Mouse (Mus musculus) neural tube, embryonic 11.5 days (tissue): ENCODE data around the gene Pde11a. TPM values are rescaled to one million over a fixed set of nuclear protein-coding genes. Genes with fewer than 3 reads are reported as not detected.

Experiments
- ATAC-seq: fragments of 200-750 bp; cut with Nextera tagmentation; 2 replicates; pipeline ENCODE4 v1.8.0; 2017; ENCODE audit warnings: moderate number of reproducible peaks, mild to moderate bottlenecking, moderate TSS enrichment, moderate library complexity; ENCODE audit not compliant: insufficient read depth, low FRiP score, low TSS enrichment
- DNase-seq: peaks from one replicate; pipeline ENCODE4 v3.0.0-alpha.2; 2015; ENCODE audit warnings: low spot score
- H3K27ac ChIP-seq: fragments of 300-500 bp; sonication (generic); 2 replicates; pipeline ENCODE4 v1.5.1; 2014; ENCODE audit warnings: low read depth, mild to moderate bottlenecking, low read length
- H3K27me3 ChIP-seq: fragments of 300-500 bp; sonication (generic); 2 replicates; pipeline ENCODE4 v1.6.1; 2014; ENCODE audit warnings: mild to moderate bottlenecking, low read length, mixed read lengths; ENCODE audit not compliant: control insufficient read depth, insufficient read depth
- H3K36me3 ChIP-seq: fragments of 300-500 bp; sonication (generic); 2 replicates; pipeline ENCODE4 v1.6.1; 2014; ENCODE audit warnings: mild to moderate bottlenecking, low read length, moderate library complexity, mixed read lengths; ENCODE audit not compliant: control insufficient read depth, insufficient read depth
- H3K4me1 ChIP-seq: fragments of 300-500 bp; sonication (generic); 2 replicates; pipeline ENCODE4 v1.6.1; 2014; ENCODE audit warnings: low read length, mixed read lengths; ENCODE audit not compliant: control insufficient read depth, insufficient read depth
- H3K4me2 ChIP-seq: fragments of 300-500 bp; sonication (generic); 2 replicates; pipeline ENCODE4 v1.6.1; 2014; ENCODE audit warnings: low read depth, mild to moderate bottlenecking, moderate library complexity
- H3K4me3 ChIP-seq: fragments of 300-500 bp; sonication (generic); 2 replicates; pipeline ENCODE4 v1.5.1; 2014; ENCODE audit warnings: low read depth, low read length
- H3K9ac ChIP-seq: fragments of 300-500 bp; sonication (generic); 2 replicates; pipeline ENCODE4 v1.6.1; 2014; ENCODE audit warnings: mild to moderate bottlenecking, low read length
- H3K9me3 ChIP-seq: fragments of 300-500 bp; sonication (generic); 2 replicates; pipeline ENCODE4 v1.6.1; 2016; ENCODE audit warnings: low read length; ENCODE audit not compliant: control insufficient read depth
- whole genome bisulfite sequencing: fragments of 180-500 bp; shearing (Covaris S2); extraction: QIAGEN DNeasy Blood & Tissue Kit; methylation state at CpG from one replicate; pipeline ENCODE4 v1.1.7; 2014; 5-methylcytosine and 5-hydroxymethylcytosine counted together
- polyA plus RNA-seq: library from polyadenylated mRNA; unstranded; fragments of >200 nt; fragmentation: Nextera tagmentation; extraction: Ambion mirVana; gene quantifications from 2 replicates; pipeline ENCODE4 v1.2.1, GENCODE M21; 2014

Gene Pde11a
- polyA plus RNA-seq, 1 experiment from 2014 or later = 0.49 TPM

- no peaks in the 10 kb centered on the region for H3K36me3 ChIP-seq
- ATAC-seq (no peak), DNase-seq (no peak)
- 42% methylated on average over 9 of the region's 9 CpGs for WGBS
- H3K9ac ChIP-seq = no peak overlapping the region
- no peaks in the 10 kb centered on the region for H3K27me3 ChIP-seq
- no peak overlapping the region for H3K27ac ChIP-seq
- no peaks in the 10 kb centered on the region for H3K9me3 ChIP-seq
- H3K4me1 ChIP-seq = peaks cover 3% of the 10 kb centered on the region; the same call in 1 of the 2 replicates
- no peak overlapping the region for H3K4me3 ChIP-seq
- no peak overlapping the region for H3K4me2 ChIP-seq
Measured at GRCm38 (mm10) chr2:76099726-76100347, 238.7 kb downstream of the Pde11a start.

DNA sequence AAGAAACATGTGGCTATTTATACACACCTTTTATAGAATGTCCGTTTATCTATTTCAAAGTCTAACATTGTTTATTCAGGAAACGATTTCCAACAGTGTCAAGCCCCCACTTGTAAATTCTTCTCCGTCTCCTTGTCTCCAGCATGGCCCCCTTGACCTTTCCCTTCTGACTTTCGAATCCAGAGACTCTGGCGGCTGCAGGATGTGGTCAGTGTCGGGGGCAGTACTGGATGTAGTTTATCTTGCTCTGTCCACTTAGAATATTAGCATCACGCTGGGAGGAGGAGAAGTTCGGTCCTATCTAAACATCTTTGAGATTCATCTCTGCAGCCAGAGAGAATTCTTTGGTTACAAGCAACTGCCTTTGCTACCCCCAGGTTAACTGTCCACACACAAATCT lies 240.2 kb downstream of the Pde11a start:
- WGBS = 28% methylated on average over 8 of the region's 8 CpGs
- no peak for ATAC-seq

GRCm38 (mm10) chr2:76097847-76098246 lies 240.7 kb downstream of the Pde11a start:
- no peaks in the 10 kb centered on the region for H3K9me3 ChIP-seq
- no peak for ATAC-seq
- no peaks in the 10 kb centered on the region for H3K27me3 ChIP-seq
- no peak overlapping the region for H3K4me3 ChIP-seq
- no peak for DNase-seq
- H3K36me3 ChIP-seq = no peaks in the 10 kb centered on the region
- peaks cover 3% of the 10 kb centered on the region; the same call in 1 of the 2 replicates for H3K4me1 ChIP-seq
- no peak overlapping the region for H3K27ac ChIP-seq
- no peak overlapping the region for H3K4me2 ChIP-seq
- no peak overlapping the region for H3K9ac ChIP-seq
- WGBS = 47% methylated on average over 7 of the region's 7 CpGs

More for the DNA sequence above, 240.2 kb downstream of the Pde11a start:
- Histone ChIP-seq H3K36me3 (no peaks in the 10 kb centered on the region), H3K27me3 (no peaks in the 10 kb centered on the region), H3K4me1 (peaks cover 3% of the 10 kb centered on the region; the same call in 1 of the 2 replicates), H3K9ac (no peak overlapping the region), H3K9me3 (no peaks in the 10 kb centered on the region), H3K27ac (no peak overlapping the region), H3K4me2 (no peak overlapping the region), H3K4me3 (no peak overlapping the region)
- DNase-seq = no peak

- Histone ChIP-seq H3K27ac (no peak overlapping the region), H3K4me1 (peaks cover 3% of the 10 kb centered on the region; the same call in 1 of the 2 replicates), H3K9ac (no peak overlapping the region), H3K36me3 (no peaks in the 10 kb centered on the region), H3K4me3 (no peak overlapping the region), H3K9me3 (no peaks in the 10 kb centered on the region), H3K4me2 (no peak overlapping the region), H3K27me3 (no peaks in the 10 kb centered on the region)
- no peak for ATAC-seq
- no peak for DNase-seq
- WGBS = 71% methylated on average over 8 of the region's 8 CpGs
Measured at GRCm38 (mm10) chr2:76097284-76097683, 241.3 kb downstream of the Pde11a start.

- H3K9me3 ChIP-seq = no peaks in the 10 kb centered on the region
- DNase-seq = no peak
- H3K4me3 ChIP-seq = no peak overlapping the region
- no peaks in the 10 kb centered on the region for H3K27me3 ChIP-seq
- H3K9ac ChIP-seq = no peak overlapping the region
- H3K27ac ChIP-seq = no peak overlapping the region
- H3K36me3 ChIP-seq = no peaks in the 10 kb centered on the region
- peaks cover 3% of the 10 kb centered on the region; the same call in 1 of the 2 replicates for H3K4me1 ChIP-seq
- ATAC-seq = no peak
- WGBS = 93% methylated on average over 5 of the region's 5 CpGs
- no peak overlapping the region for H3K4me2 ChIP-seq
Measured at GRCm38 (mm10) chr2:76095861-76096260, 242.7 kb downstream of the Pde11a start.

GRCm38 (mm10) chr2:76090506-76090905 lies 248.1 kb downstream of the Pde11a start:
- H3K9me3 ChIP-seq = no peaks in the 10 kb centered on the region
- no peaks in the 10 kb centered on the region for H3K4me1 ChIP-seq
- no peak overlapping the region for H3K4me3 ChIP-seq
- H3K4me2 ChIP-seq = no peak overlapping the region
- no peaks in the 10 kb centered on the region for H3K27me3 ChIP-seq
- DNase-seq = no peak
- H3K27ac ChIP-seq = no peak overlapping the region
- H3K9ac ChIP-seq = no peak overlapping the region
- no peaks in the 10 kb centered on the region for H3K36me3 ChIP-seq
- ATAC-seq = no peak

- Histone ChIP-seq H3K9me3 (no peaks in the 10 kb centered on the region), H3K4me3 (no peak overlapping the region), H3K4me1 (no peaks in the 10 kb centered on the region), H3K4me2 (no peak overlapping the region), H3K9ac (no peak overlapping the region), H3K36me3 (no peaks in the 10 kb centered on the region), H3K27ac (no peak overlapping the region), H3K27me3 (no peaks in the 10 kb centered on the region)
- no peak for DNase-seq
- no peak for ATAC-seq
- 79% methylated on average over 4 of the region's 4 CpGs for WGBS
Measured at GRCm38 (mm10) chr2:76088844-76089243, 249.7 kb downstream of the Pde11a start.

GRCm38 (mm10) chr2:76088413-76088812 lies 250.2 kb downstream of the Pde11a start:
- H3K4me1 ChIP-seq = no peaks in the 10 kb centered on the region
- H3K4me3 ChIP-seq = no peak overlapping the region
- H3K27ac ChIP-seq = no peak overlapping the region
- DNase-seq (no peak), ATAC-seq (no peak)
- H3K9ac ChIP-seq = no peak overlapping the region
- 81% methylated on average over 5 of the region's 5 CpGs for WGBS
- H3K9me3 ChIP-seq = no peaks in the 10 kb centered on the region
- no peaks in the 10 kb centered on the region for H3K36me3 ChIP-seq
- H3K27me3 ChIP-seq = no peaks in the 10 kb centered on the region
- H3K4me2 ChIP-seq = no peak overlapping the region

- H3K4me1 ChIP-seq = no peaks in the 10 kb centered on the region
- no peak overlapping the region for H3K4me3 ChIP-seq
- WGBS = 71% methylated on average over 3 of the region's 3 CpGs
- DNase-seq (no peak), ATAC-seq (no peak)
- H3K27ac ChIP-seq = no peak overlapping the region
- H3K9me3 ChIP-seq = no peaks in the 10 kb centered on the region
- H3K4me2 ChIP-seq = no peak overlapping the region
- H3K9ac ChIP-seq = no peak overlapping the region
- no peaks in the 10 kb centered on the region for H3K27me3 ChIP-seq
- H3K36me3 ChIP-seq = no peaks in the 10 kb centered on the region
Measured at GRCm38 (mm10) chr2:76087170-76087569, 251.4 kb downstream of the Pde11a start.
